Mouse (Mus musculus): ENCODE measurements around the gene Pim1. TPM values are rescaled to one million over a fixed set of nuclear protein-coding genes. Genes with fewer than 3 reads are reported as not detected.
"Not testable (repeated sequence)": the region's sequence is repeated elsewhere in the genome, so short reads cannot be mapped to it uniquely, and the experiment has no call there.

Pim1 gene
- polyA plus RNA-seq, 1 experiment from 2014 or later = 22.0 TPM

DNA sequence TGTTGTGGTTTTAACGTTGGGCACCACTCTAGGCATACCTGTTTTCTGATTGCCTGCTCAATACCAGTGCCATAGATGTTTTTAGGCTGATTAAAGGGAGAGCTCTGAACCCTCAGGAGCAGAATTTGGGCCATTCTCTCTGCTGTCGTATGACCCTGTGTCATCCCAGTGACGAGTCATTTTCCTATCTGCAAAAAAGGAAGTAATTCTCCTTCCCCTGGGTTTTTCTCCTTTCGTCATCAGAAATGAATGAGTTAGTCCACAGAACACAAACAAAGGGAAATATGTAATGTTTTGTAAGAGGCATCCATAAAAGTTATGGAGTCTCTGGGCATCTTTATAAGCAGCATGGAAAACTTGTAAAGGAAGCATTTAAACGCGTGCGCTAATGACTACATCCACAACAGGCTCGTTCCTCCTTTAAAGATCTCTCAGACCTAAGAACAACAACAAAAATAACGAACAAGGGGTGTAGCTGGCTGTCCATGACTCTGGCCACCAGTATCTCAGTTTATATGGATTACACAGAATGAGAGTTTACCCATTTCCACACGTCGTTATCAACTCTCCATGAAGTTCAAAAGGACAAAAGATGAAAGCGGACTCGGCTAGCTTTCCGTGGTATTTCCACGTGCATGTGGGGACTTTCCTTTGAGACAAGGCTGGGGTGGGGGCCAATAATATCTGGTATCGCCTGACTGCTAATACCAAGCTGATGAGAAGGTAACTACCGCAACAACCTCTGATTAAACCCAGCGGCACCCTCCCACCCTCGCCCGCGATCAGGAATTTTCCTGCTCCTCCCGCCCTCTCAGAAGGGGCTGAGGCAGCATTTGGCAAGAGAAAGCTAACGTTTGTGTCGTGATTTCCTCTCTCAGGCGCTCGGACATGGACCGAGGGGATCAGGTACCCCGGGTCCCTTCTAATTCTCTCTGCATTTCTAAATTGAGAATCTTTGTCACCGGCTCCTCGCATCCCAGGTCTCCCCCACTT, 1.3 kb upstream of the Pim1 start:
- H3K9ac ChIP-seq = peak overlapping the region; percentile 75
- peak; percentile 11 for ATAC-seq
- H3K27me3 ChIP-seq = no peaks in the 10 kb centered on the region
- H3K36me3 ChIP-seq (ENCODE audit: poor library complexity, severe bottlenecking) = peaks cover 8% of the 10 kb centered on the region
- no peaks in the 10 kb centered on the region for H3K9me3 ChIP-seq (replicated peaks)
- H3K4me1 ChIP-seq = peaks cover 24% of the 10 kb centered on the region
- H3K4me3 ChIP-seq = peak overlapping the region; percentile 93
- WGBS = 7% methylated on average over 30 of the region's 30 CpGs
- peak overlapping the region; percentile 94 for H3K4me2 ChIP-seq
- peak overlapping the region; percentile 93 for H3K27ac ChIP-seq

DNA sequence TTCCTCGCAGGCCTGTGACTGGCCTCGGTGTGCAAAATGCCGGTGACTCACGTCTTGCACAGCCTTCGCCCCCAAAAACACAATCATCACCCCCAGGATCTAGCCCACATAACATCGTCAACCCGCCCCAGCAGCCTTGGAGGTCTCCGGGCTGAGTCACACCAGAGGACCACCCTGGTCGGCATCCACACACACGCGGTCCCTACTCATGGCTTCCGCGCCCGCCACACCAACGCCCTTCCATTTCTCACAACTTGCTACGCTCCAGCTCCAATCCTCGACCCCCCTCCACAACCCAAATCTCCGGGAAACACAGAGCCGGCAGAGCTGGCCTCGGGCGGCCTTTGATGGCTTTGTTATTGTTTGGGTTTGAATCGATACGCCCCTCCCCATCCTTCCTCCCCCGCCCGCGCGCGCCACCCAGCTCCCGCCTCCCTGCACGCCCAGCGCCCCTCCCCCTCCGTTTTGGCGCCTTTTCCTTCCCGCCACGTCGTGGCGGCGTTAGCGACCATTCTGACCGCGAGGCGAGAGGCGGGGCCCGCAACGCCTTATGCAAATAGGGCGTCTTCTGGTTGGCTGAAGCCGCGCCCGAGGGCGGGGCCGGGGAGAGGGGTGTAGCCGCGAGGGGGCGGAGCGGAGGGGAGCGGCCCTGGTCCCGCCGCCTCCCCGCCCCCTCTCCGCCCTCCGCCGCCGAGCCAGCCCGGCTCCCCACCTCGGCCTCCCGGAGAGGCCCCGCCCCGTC, 411 bp upstream of the Pim1 start:
- ATAC-seq = peak; percentile 89
- peaks cover 24% of the 10 kb centered on the region for H3K4me1 ChIP-seq
- 1% methylated on average over 55 of the region's 68 CpGs for WGBS
- H3K4me2 ChIP-seq = peak overlapping the region; percentile 94
- no peaks in the 10 kb centered on the region for H3K9me3 ChIP-seq (replicated peaks)
- no peaks in the 10 kb centered on the region for H3K27me3 ChIP-seq
- peaks cover 17% of the 10 kb centered on the region for H3K36me3 ChIP-seq (ENCODE audit: poor library complexity, severe bottlenecking)
- peak overlapping the region; percentile 93 for H3K27ac ChIP-seq
- peak overlapping the region; percentile 93 for H3K4me3 ChIP-seq
- H3K9ac ChIP-seq = peak overlapping the region; percentile 96

DNA sequence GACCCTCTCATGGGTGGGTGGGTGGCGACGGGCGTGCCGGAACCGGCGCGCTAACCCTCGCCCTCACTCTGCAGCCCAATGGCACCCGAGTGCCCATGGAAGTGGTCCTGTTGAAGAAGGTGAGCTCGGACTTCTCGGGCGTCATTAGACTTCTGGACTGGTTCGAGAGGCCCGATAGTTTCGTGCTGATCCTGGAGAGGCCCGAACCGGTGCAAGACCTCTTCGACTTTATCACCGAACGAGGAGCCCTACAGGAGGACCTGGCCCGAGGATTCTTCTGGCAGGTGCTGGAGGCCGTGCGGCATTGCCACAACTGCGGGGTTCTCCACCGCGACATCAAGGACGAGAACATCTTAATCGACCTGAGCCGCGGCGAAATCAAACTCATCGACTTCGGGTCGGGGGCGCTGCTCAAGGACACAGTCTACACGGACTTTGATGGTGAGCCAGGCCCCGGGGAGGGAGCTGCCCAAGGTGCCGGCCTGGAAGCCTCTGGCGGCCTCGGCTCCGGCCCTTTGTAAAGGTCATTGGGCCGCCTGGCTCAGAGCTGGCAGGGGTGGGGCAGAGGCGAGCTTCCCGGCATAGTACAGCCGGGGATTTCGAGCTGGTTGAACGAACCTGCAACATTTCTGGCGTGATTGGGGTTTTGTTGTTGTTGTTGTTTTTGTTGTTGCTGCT, 1.2 kb downstream of the Pim1 start:
- peak overlapping the region; percentile 96 for H3K9ac ChIP-seq
- H3K27me3 ChIP-seq = no peaks in the 10 kb centered on the region
- H3K4me3 ChIP-seq = peak overlapping the region; percentile 93
- H3K4me2 ChIP-seq = peak overlapping the region; percentile 94
- peak overlapping the region; percentile 93 for H3K27ac ChIP-seq
- under 1% methylated on average over 48 of the region's 48 CpGs for WGBS
- H3K9me3 ChIP-seq (replicated peaks) = no peaks in the 10 kb centered on the region
- H3K4me1 ChIP-seq = peaks cover 24% of the 10 kb centered on the region
- ATAC-seq = no peak
- peaks cover 17% of the 10 kb centered on the region for H3K36me3 ChIP-seq (ENCODE audit: poor library complexity, severe bottlenecking)

DNA sequence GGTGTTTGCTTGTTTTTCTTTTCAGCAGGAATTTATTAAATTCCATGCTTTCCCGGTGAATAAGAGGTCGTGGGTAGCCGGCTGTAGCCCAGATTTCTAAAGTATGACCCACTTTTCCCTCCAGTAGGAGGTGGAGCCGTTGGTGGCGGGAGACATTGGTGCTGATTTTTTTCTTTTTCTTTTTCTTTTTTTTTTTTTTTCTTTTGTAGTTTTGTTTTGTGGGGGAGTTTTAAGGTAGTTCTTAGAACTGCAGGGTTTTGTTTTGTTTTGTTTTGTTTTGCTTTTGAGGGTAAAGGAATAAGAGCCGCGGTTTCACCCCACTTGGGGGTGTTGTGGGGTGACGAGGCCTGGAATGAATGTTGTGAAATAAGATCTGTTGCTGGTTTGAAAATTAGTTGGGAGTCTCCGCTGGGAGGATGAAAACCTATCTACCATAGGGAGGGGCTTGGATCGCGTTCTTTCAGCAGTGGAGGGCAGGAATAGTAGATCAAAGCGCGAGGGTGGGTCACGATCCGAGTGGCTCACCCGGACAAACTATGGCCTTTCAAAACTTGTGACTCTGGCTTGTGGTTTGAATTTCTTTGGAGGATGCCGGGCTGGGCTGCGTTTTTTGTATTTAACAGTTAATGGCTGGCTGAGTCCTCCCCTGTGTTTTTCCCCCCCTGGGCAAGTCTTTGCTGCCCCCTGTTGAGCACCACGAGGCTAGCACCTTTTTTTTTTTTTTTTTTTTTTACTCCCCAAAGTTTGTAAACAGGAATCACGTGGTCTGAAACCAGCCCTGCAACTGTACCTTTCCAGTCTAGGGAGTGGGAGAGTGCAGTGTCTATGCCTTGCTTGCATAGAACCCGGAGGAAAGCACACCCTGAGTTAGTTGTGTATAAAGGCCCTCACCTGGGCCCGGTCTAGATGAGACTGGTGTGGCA, 2.0 kb downstream of the Pim1 start:
- Histone ChIP-seq H3K4me3 (peak overlapping the region; percentile 93), H3K27ac (peak overlapping the region; percentile 93), H3K9ac (peak overlapping the region; percentile 96), H3K4me1 (peaks cover 24% of the 10 kb centered on the region), H3K36me3 (ENCODE audit: poor library complexity, severe bottlenecking) (peaks cover 17% of the 10 kb centered on the region), H3K4me2 (peak overlapping the region; percentile 94), H3K9me3 (replicated peaks) (no peaks in the 10 kb centered on the region), H3K27me3 (no peaks in the 10 kb centered on the region)
- WGBS = 1% methylated on average over 22 of the region's 22 CpGs
- ATAC-seq = no peak

DNA sequence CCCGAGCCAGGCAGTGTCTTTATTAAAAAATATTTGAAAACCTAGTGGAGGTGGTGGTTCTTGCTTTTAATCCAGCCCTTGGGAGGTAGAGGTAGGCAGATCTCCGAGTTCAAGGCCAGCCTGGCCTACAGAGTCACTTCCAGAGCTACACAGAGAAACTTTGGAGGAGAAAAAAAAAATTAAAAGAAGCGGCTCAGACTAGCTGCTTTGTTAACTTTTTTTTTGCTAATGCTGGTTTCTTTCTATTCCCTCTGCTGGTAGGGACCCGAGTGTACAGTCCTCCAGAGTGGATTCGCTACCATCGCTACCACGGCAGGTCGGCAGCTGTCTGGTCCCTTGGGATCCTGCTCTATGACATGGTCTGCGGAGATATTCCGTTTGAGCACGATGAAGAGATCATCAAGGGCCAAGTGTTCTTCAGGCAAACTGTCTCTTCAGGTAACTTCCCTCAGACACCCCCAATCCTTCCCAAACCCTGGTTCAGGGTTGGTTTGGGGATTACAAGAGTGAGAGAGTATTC, 3.0 kb downstream of the Pim1 start:
- H3K9me3 ChIP-seq (replicated peaks) = no peaks in the 10 kb centered on the region
- peaks cover 17% of the 10 kb centered on the region for H3K36me3 ChIP-seq (ENCODE audit: poor library complexity, severe bottlenecking)
- H3K27ac ChIP-seq = no peak overlapping the region
- peak overlapping the region; percentile 93; the same call in 1 of the 2 replicates for H3K4me3 ChIP-seq
- H3K4me2 ChIP-seq = peak overlapping the region; percentile 94
- no peaks in the 10 kb centered on the region for H3K27me3 ChIP-seq
- H3K4me1 ChIP-seq = peaks cover 23% of the 10 kb centered on the region
- 0 out of 2 replicates have a peak overlapping the region, but pooled peaks have one; percentile 13 for H3K9ac ChIP-seq
- WGBS = 84% methylated on average over 11 of the region's 11 CpGs
- ATAC-seq = no peak

DNA sequence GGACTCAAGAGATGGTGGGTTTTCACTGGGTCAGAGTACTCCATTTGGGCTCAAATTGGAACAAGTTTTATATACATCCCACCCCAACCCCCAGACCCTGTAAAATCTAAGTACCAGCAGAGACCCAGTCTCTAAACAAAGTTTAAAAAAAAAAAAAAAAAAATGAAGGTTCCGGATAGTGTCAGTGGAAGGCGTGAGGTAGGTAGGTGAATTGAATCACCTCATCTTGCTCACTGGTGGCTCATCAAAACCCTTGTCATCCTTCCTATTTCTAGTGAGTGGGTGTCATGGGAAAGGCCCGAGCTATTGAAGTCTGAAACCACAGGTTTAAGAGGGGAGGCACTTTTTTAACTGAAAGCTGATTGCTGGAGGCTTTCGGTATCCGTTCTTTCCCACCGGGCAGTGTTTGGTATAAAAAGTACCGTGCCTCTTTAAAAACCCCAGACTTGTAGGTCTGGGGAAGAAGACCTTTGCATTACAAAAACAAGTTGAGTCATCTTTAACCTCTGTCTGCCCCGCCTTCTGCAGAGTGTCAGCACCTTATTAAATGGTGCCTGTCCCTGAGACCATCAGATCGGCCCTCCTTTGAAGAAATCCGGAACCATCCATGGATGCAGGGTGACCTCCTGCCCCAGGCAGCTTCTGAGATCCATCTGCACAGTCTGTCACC, 3.6 kb downstream of the Pim1 start:
- H3K4me1 ChIP-seq = peaks cover 17% of the 10 kb centered on the region
- H3K9ac ChIP-seq = peak overlapping the region; percentile 34; the same call in 1 of the 2 replicates
- peaks cover 17% of the 10 kb centered on the region for H3K36me3 ChIP-seq (ENCODE audit: poor library complexity, severe bottlenecking)
- no peak overlapping the region for H3K27ac ChIP-seq
- H3K4me2 ChIP-seq = no peak overlapping the region
- H3K4me3 ChIP-seq = no peak overlapping the region
- 77% methylated on average over 10 of the region's 10 CpGs for WGBS
- H3K9me3 ChIP-seq (replicated peaks) = no peaks in the 10 kb centered on the region
- H3K27me3 ChIP-seq = no peaks in the 10 kb centered on the region
- ATAC-seq = no peak

DNA sequence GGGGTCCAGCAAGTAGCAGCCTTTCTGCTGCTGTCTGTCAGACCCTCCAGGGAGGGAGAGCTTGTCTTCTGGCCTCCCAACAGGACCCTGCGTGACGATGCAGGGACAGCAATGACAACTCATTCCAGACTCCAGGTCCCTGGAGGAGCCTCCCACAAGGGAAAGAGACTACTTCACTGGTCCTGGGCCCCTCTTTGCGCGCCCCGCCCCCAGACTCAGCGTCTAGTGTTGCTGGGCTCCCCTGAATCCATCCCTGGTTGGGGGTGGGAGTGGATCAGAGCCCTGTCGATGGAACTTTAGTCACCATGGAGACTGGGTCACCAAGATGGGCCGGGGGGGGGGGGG, 4.2 kb downstream of the Pim1 start:
- H3K27ac ChIP-seq = no peak overlapping the region
- H3K4me3 ChIP-seq = no peak overlapping the region
- peaks cover 14% of the 10 kb centered on the region for H3K4me1 ChIP-seq
- H3K27me3 ChIP-seq = no peaks in the 10 kb centered on the region
- peak overlapping the region; percentile 34; the same call in 1 of the 2 replicates for H3K9ac ChIP-seq
- H3K36me3 ChIP-seq (ENCODE audit: poor library complexity, severe bottlenecking) = peaks cover 17% of the 10 kb centered on the region
- no peak overlapping the region for H3K4me2 ChIP-seq
- ATAC-seq = no peak
- WGBS = 63% methylated on average over 7 of the region's 8 CpGs
- H3K9me3 ChIP-seq (replicated peaks) = no peaks in the 10 kb centered on the region

DNA sequence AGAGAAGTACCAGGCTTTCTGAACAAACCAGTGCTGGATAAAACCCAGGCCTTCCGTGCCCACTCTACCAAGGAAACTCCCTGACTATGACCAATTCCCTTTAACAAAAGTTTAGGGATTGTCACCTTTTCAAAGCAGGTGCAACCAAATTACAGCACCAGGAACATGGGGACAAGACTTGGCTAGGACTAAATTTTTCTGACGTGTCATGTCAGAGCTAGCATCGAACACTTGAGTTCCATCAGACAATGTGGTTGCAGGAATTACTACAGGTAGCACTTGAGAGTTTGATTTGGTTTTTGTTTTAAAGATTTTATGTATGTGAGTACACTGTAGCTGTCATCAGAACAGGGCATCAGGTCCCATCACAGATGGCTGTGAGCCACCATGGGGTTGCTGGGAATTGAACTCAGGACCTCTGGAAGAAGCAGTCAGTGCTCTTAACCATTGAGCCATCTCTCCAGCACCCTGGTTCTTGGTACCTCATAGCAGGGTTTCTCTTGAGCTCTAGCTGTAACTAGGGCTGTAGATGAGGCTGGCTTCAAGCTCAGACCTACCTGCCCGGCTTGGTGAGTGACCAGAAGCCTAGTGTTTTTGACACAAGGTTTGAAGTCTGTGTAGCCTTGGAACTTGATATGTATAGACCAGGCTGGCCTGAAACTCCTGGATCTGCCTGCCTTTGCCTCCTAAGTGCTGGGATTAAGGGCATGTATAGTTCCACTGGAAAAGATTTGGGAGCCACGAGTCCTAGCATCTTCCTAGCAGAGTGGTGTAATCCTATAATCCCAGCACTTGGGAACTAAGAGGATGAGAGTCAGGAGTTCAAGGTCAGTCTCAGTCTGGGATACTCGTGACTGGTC, 5.9 kb downstream of the Pim1 start:
- no peak for ATAC-seq
- peaks cover 14% of the 10 kb centered on the region for H3K4me1 ChIP-seq
- no peak overlapping the region for H3K4me3 ChIP-seq
- H3K27ac ChIP-seq = no peak overlapping the region
- no peaks in the 10 kb centered on the region for H3K9me3 ChIP-seq (replicated peaks)
- no peak overlapping the region for H3K9ac ChIP-seq
- 77% methylated on average over 6 of the region's 6 CpGs for WGBS
- H3K4me2 ChIP-seq = no peak overlapping the region
- peaks cover 17% of the 10 kb centered on the region for H3K36me3 ChIP-seq (ENCODE audit: poor library complexity, severe bottlenecking)
- no peaks in the 10 kb centered on the region for H3K27me3 ChIP-seq

DNA sequence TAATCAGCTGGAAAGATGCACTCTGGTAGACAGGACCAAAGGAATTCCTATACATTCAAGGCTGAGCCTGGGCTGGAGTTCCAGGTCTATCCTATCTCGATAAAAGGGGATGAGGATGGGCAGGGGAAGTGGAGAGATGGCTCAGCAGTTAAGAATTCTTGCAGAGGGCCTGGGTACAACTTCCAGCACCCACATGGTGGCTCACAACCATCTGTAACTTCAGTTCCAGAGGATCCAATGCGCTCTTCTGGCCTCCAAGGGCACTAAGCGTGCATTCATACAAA, 6.5 kb downstream of the Pim1 start:
- WGBS = 92% methylated on average over 3 of the region's 3 CpGs
- no peaks in the 10 kb centered on the region for H3K27me3 ChIP-seq
- no peaks in the 10 kb centered on the region for H3K9me3 ChIP-seq (replicated peaks)
- peaks cover 10% of the 10 kb centered on the region for H3K4me1 ChIP-seq
- no peak overlapping the region for H3K4me2 ChIP-seq
- H3K4me3 ChIP-seq = no peak overlapping the region
- H3K27ac ChIP-seq = no peak overlapping the region
- no peak for ATAC-seq
- H3K36me3 ChIP-seq (ENCODE audit: poor library complexity, severe bottlenecking) = peaks cover 17% of the 10 kb centered on the region
- no peak overlapping the region for H3K9ac ChIP-seq

DNA sequence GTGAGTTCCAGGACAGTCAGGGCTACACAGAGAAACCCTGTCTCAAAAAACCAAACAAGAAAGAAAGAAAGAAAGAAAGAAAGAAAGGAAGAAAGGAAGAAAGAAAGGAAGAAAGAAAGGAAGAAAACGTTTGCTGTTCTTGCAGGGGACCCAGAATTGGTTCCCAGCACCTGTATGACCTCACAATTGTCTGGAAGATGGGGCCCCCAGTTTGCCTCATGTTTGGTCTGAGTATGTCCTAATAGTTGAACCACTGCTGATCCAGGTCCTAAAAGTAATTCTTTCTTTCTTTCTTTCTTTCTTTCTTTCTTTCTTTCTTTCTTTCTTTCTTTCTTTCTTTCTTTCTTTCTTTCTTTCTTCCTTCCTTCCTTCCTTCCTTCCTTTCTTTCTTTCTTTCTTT, 6.9 kb downstream of the Pim1 start:
- not testable (repeated sequence) for H3K4me2 ChIP-seq; ATAC-seq; H3K27me3 ChIP-seq; H3K27ac ChIP-seq; H3K9ac ChIP-seq; H3K4me3 ChIP-seq; H3K9me3 ChIP-seq (replicated peaks)
- WGBS = 35% methylated on average over 1 of the region's 1 CpGs
- H3K4me1 ChIP-seq = peaks cover 10% of the 10 kb centered on the region
- peaks cover 17% of the 10 kb centered on the region for H3K36me3 ChIP-seq (ENCODE audit: poor library complexity, severe bottlenecking)

Data from forebrain, embryonic 13.5 days (tissue).